ENCODE assay signal across 14 mouse cellular contexts in the genomic region with DNA sequence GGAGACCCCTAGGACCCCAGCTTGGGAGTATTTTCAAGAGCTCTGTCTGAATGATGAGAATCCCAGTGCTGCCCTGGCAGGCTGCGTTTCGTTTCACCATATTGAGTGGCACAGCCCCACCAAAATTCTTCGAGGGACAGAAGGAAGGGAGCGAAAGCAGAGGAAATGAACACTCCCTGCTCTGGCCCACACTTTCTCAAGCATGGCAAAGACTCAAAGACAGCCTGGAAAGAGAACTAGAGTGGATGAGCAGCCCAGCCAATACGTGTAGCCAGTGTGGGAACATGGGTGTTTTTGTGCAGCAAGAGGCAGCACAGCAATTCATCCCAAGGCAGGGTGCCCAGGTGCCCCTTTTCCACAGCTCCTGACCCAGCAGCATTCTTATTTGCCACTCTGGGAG.
"Had no signal": no experiment of that assay in that cellular context is flagged by ENCODE, and none has a peak within 500 bp of the region (broad histone marks: within the 10 kb centered on the region; RNA-seq: fewer than 3 reads in every experiment).

No protein-coding gene starts in this region.

- H3K9me3 ChIP-seq: midbrain, embryonic 10.5 days; midbrain, embryonic 15.5 days; neural tube, embryonic 13.5 days had no signal

- H3K27ac ChIP-seq: midbrain, embryonic 10.5 days; midbrain, embryonic 15.5 days; neural tube, embryonic 13.5 days had no signal

- DNase-seq: kidney, adult 18-20 months; kidney, postnatal 10 days; kidney, postnatal 4 days; lung, embryonic 14.5 days; lung, postnatal 10 days; lung, postnatal 4 days; retina, postnatal 1 day; right cerebral cortex, postnatal 4 days; spleen, adult 18-20 months; thymus, adult 18-20 months; thymus, postnatal 14 days had no signal

- H3K9ac ChIP-seq: lung, embryonic 14.5 days; midbrain, embryonic 15.5 days; neural tube, embryonic 13.5 days had no signal

- H3K36me3 ChIP-seq: midbrain, embryonic 15.5 days; neural tube, embryonic 13.5 days had no signal

- H3K4me2 ChIP-seq: lung, embryonic 14.5 days; midbrain, embryonic 15.5 days; neural tube, embryonic 13.5 days had no signal

- H3K27me3 ChIP-seq: midbrain, embryonic 15.5 days; neural tube, embryonic 13.5 days had no signal

- ATAC-seq: midbrain, embryonic 15.5 days had no signal

- H3K4me3 ChIP-seq: midbrain, embryonic 10.5 days; midbrain, embryonic 15.5 days; neural tube, embryonic 13.5 days had no signal

- H3K4me1 ChIP-seq: midbrain, embryonic 10.5 days; midbrain, embryonic 15.5 days; neural tube, embryonic 13.5 days had no signal
